Mouse (Mus musculus): ENCODE data around the gene Dirc2. TPM values are rescaled to one million over a fixed set of nuclear protein-coding genes. Genes with fewer than 3 reads are reported as not detected.

Dirc2 gene
- polyA plus RNA-seq, 1 experiment from 2014 or later, result 6.2 TPM

DNA sequence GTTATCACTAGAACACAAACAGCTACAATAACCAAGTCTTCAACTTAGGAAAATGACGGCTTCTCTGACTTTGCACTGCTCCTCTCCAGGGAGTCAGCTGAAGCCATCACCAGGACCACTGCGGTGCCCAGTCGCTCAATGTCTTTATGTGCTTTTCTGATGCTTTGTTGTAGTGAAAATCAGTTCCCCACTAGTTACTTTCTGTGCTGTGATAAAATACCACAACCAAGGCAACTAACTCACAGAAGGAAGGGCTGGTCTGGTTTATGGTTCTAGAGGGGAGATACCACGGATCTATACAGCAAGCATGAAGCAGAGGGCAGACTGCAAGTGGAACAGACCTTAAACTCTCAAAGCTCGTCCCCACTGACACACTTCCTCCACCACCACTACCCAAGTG, 9.8 kb downstream of the Dirc2 start:
- no peak overlapping the region for H3K27ac ChIP-seq (ENCODE audit: low read depth)
- TF ChIP-seq EP300 (IDR thresholded peaks at IDR 0.05; ENCODE audit: low read depth) (no peak), CTCF (IDR thresholded peaks at IDR 0.05; ENCODE audit: low read depth) (no peak)
- H3K4me2 ChIP-seq (ENCODE audit: low read depth, low read length), result no peak overlapping the region
- H3K9ac ChIP-seq (replicated peaks), result no peak overlapping the region
- no peak overlapping the region for H3K4me3 ChIP-seq (ENCODE audit: low read depth, low read length)
- no peaks in the 10 kb centered on the region for H3K27me3 ChIP-seq (ENCODE audit: insufficient read depth, low read length)
- no peaks in the 10 kb centered on the region for H3K9me3 ChIP-seq (ENCODE audit: low read length)
- no peaks in the 10 kb centered on the region; the same call in 1 of the 2 replicates for H3K36me3 ChIP-seq (replicated peaks; ENCODE audit: insufficient read depth, low read length)
- H3K4me1 ChIP-seq (ENCODE audit: insufficient read depth), result peaks cover 29% of the 10 kb centered on the region
- no peak for ATAC-seq
- no peak for DNase-seq
- WGBS (ENCODE audit: insufficient replicate concordance), result 60% methylated on average over 5 of the region's 5 CpGs

DNA sequence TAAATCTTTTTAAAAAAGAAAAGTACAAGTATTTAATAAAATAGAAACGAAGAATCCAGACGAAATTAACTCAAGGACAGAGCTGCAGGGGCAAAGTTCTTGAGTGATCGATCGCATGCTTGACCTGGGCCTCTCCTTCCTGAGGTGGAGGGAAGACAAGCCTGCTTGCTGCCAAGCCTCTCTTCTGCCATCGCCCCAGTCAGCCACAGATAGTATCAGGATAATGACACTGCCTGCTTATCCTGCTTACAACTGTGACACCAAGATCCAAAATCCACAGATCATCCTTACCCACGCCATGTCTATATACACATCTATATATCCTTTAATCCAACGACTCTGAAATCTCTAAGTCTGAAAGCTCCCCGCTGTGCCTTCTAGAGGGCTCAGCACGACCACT, 12.5 kb downstream of the Dirc2 start:
- H3K9ac ChIP-seq (replicated peaks), result no peak overlapping the region
- no peak overlapping the region for H3K27ac ChIP-seq (ENCODE audit: low read depth)
- H3K4me3 ChIP-seq (ENCODE audit: low read depth, low read length), result no peak overlapping the region
- no peaks in the 10 kb centered on the region for H3K27me3 ChIP-seq (ENCODE audit: insufficient read depth, low read length)
- no peak for DNase-seq
- H3K9me3 ChIP-seq (ENCODE audit: low read length), result no peaks in the 10 kb centered on the region
- no peak overlapping the region for H3K4me2 ChIP-seq (ENCODE audit: low read depth, low read length)
- no peaks in the 10 kb centered on the region; the same call in 1 of the 2 replicates for H3K36me3 ChIP-seq (replicated peaks; ENCODE audit: insufficient read depth, low read length)
- ATAC-seq, result no peak
- peaks cover 17% of the 10 kb centered on the region for H3K4me1 ChIP-seq (ENCODE audit: insufficient read depth)
- TF ChIP-seq EP300 (IDR thresholded peaks at IDR 0.05; ENCODE audit: low read depth) (no peak), CTCF (IDR thresholded peaks at IDR 0.05; ENCODE audit: low read depth) (no peak)
- WGBS (ENCODE audit: insufficient replicate concordance), result 78% methylated on average over 9 of the region's 9 CpGs

DNA sequence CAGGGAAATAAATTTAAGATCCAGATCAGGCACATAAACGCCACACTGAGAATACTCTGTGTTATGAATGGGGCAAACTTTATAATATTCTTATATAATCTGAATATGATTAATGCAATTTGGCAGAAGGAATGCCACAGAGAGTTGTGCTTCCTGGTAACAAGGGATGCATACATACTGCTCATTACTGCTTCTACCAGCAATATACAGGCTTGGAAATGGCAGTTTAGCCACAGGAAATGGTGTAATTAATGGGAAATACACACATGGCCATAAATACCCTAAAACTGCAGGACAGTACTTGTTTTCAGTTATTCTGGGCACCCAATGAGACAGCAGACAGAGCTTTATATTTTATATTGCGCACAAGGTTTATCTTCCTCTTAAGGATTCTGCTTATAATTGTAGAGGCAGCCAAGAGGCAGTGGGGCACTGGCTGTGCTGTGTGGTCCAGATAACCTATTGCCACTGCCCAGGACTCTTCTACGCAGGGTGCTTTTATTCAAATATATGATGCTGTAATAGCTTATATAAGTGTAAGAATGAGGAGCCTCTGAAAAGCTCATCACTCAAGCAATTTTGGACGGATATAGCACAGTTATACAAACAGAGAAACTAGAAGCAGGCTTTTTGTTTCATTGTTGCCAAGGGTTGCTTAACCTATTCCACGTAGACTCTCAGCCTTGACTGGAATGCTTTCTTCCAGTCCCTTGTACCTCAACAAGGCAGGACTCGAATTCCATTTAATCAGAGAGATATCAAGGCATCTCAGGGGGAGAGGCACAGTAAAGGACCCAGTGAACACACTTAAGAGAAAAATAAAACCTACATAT, 13.4 kb downstream of the Dirc2 start:
- Histone ChIP-seq H3K27me3 (ENCODE audit: insufficient read depth, low read length) (no peaks in the 10 kb centered on the region), H3K36me3 (replicated peaks; ENCODE audit: insufficient read depth, low read length) (no peaks in the 10 kb centered on the region; the same call in 1 of the 2 replicates), H3K4me2 (ENCODE audit: low read depth, low read length) (peak overlapping the region; percentile 60), H3K4me3 (ENCODE audit: low read depth, low read length) (peak overlapping the region; percentile 6; the same call in 1 of the 2 replicates), H3K27ac (ENCODE audit: low read depth) (peak overlapping the region; percentile 41), H3K9ac (replicated peaks) (no peak overlapping the region), H3K4me1 (ENCODE audit: insufficient read depth) (peaks cover 10% of the 10 kb centered on the region), H3K9me3 (ENCODE audit: low read length) (no peaks in the 10 kb centered on the region)
- TF ChIP-seq CTCF (IDR thresholded peaks at IDR 0.05; ENCODE audit: low read depth) (no peak), EP300 (IDR thresholded peaks at IDR 0.05; ENCODE audit: low read depth) (0 out of 2 replicates have a peak, but pooled peaks have one; percentile 31)
- DNase-seq (no peak), ATAC-seq (0 out of 2 replicates have a peak, but pooled peaks have one; percentile 15)
- 57% methylated on average over 6 of the region's 6 CpGs for whole genome bisulfite sequencing (ENCODE audit: insufficient replicate concordance)

DNA sequence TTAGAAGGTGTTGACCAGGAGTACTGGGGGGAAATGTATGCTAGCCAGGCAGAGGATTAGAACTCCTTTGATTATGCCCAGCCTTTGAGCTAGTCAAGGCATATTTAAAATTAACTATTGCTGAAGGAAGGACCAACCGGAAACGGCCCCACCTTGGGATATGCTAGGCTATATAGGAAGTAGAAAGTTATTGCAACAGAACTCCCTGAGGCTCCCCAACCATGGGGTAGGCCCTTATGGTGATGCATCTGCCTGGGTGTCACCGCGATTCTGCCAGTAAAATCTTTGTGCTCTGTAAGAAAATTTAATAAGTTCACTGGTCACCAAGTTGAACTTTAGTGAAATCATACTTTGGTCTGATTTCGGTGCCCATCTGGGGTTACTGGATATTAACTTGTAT, 15.2 kb downstream of the Dirc2 start:
- Histone ChIP-seq H3K27me3 (ENCODE audit: insufficient read depth, low read length) (no peaks in the 10 kb centered on the region), H3K9ac (replicated peaks) (no peak overlapping the region), H3K4me1 (ENCODE audit: insufficient read depth) (peaks cover 6% of the 10 kb centered on the region; the same call in 1 of the 2 replicates), H3K27ac (ENCODE audit: low read depth) (no peak overlapping the region), H3K4me2 (ENCODE audit: low read depth, low read length) (no peak overlapping the region), H3K36me3 (replicated peaks; ENCODE audit: insufficient read depth, low read length) (no peaks in the 10 kb centered on the region; the same call in 1 of the 2 replicates), H3K9me3 (ENCODE audit: low read length) (no peaks in the 10 kb centered on the region), H3K4me3 (ENCODE audit: low read depth, low read length) (no peak overlapping the region)
- DNase-seq (no peak), ATAC-seq (no peak)
- WGBS (ENCODE audit: insufficient replicate concordance), result 78% methylated on average over 5 of the region's 5 CpGs
- TF ChIP-seq CTCF (IDR thresholded peaks at IDR 0.05; ENCODE audit: low read depth), result no peak
- no peak for TF ChIP-seq EP300 (IDR thresholded peaks at IDR 0.05; ENCODE audit: low read depth)

DNA sequence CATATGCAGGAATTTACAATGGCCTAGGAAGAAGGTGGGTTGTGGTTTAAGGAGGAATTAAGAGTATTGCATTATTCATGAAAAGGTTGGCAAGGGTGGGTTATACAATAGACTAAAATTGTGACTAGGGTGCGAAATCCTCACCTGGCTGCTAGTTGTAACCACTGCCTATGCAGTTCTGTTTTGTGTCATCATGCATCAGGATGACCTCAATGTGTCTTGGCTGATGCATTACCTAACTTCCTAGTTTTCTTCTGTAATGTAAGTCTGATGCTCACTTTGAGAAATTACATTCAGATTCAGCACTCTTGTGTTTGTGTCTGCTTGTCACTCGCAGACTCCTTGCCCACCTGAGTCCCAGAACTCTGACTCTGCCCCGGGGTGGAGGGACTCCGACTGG, 17.3 kb downstream of the Dirc2 start:
- no peak overlapping the region for H3K9ac ChIP-seq (replicated peaks)
- WGBS (ENCODE audit: insufficient replicate concordance), result 86% methylated on average over 4 of the region's 4 CpGs
- no peak overlapping the region for H3K4me3 ChIP-seq (ENCODE audit: low read depth, low read length)
- no peak for TF ChIP-seq EP300 (IDR thresholded peaks at IDR 0.05; ENCODE audit: low read depth)
- no peak for TF ChIP-seq CTCF (IDR thresholded peaks at IDR 0.05; ENCODE audit: low read depth)
- no peak overlapping the region for H3K27ac ChIP-seq (ENCODE audit: low read depth)
- no peak for DNase-seq
- H3K4me1 ChIP-seq (ENCODE audit: insufficient read depth), result peaks cover 6% of the 10 kb centered on the region; the same call in 1 of the 2 replicates
- no peaks in the 10 kb centered on the region for H3K27me3 ChIP-seq (ENCODE audit: insufficient read depth, low read length)
- no peak overlapping the region for H3K4me2 ChIP-seq (ENCODE audit: low read depth, low read length)
- H3K36me3 ChIP-seq (replicated peaks; ENCODE audit: insufficient read depth, low read length), result no peaks in the 10 kb centered on the region
- no peak for ATAC-seq
- H3K9me3 ChIP-seq (ENCODE audit: low read length), result no peaks in the 10 kb centered on the region

DNA sequence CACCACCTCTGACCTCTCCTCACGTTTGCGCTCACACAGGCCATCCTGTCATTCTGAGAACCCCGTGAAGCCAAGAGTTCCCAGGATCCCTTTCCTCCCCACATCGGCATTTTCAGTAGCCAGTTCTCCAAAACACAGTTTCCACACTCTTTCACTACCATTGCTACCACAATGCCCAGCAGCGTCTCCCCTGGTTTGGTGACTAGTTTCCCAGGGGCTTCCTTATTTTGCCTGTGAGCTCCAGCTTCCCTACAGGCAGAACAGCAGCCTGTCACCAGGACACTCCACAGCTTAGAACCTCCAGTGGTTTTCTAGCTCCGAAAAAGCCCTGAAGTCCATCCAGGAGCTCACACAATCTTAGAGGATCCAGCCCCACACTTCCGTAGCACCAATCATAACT, 19.8 kb downstream of the Dirc2 start:
- H3K4me3 ChIP-seq (ENCODE audit: low read depth, low read length), result no peak overlapping the region
- H3K4me2 ChIP-seq (ENCODE audit: low read depth, low read length), result no peak overlapping the region
- H3K36me3 ChIP-seq (replicated peaks; ENCODE audit: insufficient read depth, low read length), result peaks cover 4% of the 10 kb centered on the region; the same call in 1 of the 2 replicates
- no peak overlapping the region for H3K27ac ChIP-seq (ENCODE audit: low read depth)
- no peak for DNase-seq
- TF ChIP-seq CTCF (IDR thresholded peaks at IDR 0.05; ENCODE audit: low read depth), result no peak
- TF ChIP-seq EP300 (IDR thresholded peaks at IDR 0.05; ENCODE audit: low read depth), result no peak
- no peak overlapping the region for H3K9ac ChIP-seq (replicated peaks)
- H3K4me1 ChIP-seq (ENCODE audit: insufficient read depth), result no peaks in the 10 kb centered on the region
- no peaks in the 10 kb centered on the region for H3K9me3 ChIP-seq (ENCODE audit: low read length)
- WGBS (ENCODE audit: insufficient replicate concordance), result 81% methylated on average over 7 of the region's 7 CpGs
- ATAC-seq, result no peak
- no peaks in the 10 kb centered on the region for H3K27me3 ChIP-seq (ENCODE audit: insufficient read depth, low read length)

Measured in liver, postnatal 0 days (tissue).